Mouse (Mus musculus): ENCODE results near the gene Lce1l.
"Not testable (repeated sequence)": the region's sequence is repeated elsewhere in the genome, so short reads cannot be mapped to it uniquely, and the experiment has no call there.

The Lce1l gene

DNA sequence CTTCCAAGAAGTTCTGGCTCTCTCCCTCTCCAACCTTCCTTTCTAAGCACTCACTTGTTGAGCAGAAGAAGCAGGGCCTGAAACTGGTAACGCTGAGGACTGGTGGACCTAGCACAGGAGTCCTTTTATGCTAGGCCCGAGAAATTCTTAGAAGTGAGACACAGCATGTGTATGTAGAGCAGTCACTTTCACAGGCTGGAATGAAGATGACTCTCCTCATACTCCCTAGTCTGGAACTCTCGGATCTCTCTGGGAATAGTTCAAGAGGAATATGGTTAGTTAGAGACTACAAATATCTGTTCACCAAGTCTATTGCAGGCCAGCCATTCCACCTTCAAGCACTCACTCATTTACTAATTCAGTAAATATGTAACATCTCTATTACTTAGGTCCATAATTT, at the start of gene Lce1l:
Gene Lce1l, minus strand, starts transcription at position 101 of the 400 bp plus-strand sequence.
- DNase-seq (ENCODE audit: low spot score in 2 of 2) = no peak

DNA sequence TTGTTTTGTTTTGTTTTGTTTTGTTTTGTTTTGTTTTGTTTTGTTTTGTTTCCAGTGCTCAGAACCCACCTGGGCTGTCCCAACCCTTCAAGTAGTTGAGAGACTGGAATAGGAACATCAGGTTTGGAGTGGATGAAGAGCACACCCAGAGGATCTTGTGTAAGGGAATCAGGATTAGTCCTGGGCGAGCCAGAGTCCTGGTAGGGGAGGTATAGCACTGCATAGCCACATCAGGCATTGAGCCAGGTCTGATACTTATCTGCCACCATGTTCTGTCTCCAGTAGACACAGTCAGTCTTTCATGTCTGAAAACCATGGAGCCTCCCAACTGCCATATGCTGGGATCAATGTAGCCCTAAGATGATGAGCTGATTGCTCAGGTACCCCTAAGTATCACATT, 43.4 kb upstream of the Lce1l start:
- no peak for DNase-seq (ENCODE audit: low spot score in 2 of 2)

DNA sequence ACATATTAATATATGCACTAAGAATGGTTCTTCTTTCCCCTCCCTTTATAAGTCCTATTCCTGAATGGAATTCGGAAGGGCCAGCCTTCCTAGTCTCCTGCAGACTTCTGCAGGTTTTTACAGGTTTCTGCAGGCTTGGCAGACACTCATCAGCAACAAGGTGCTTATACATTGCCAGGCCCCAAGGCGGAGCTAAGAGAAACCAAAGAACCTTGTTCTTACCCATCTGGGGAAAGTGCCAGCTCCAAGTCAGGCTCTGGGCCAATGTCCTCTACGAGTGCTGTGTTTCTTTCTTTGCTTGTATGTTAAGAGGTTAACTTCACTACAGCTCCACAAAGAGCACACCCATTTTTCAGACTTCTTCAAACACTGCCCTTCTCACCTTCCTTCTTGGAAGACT, 43.0 kb upstream of the Lce1l start:
- DNase-seq (ENCODE audit: low spot score in 2 of 2) = no peak

DNA sequence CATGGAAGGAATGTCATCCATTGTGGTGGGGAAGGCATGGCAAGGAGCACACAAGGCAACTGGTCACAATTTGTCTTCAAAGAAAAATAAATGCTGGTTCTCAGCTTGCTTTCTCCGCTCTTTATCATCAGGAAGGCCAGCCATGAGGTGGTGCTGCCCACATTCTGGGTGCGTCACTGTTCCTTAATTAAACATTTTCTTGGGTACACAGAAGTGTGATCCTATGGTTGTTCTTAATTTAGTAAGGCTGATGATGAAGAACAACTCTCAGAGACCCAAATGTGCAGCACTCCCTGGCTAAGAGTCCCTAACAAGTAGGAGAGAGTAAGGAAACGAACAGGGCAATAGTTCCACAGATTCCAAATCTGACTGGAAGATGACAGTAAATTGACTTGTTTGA, 23.1 kb upstream of the Lce1l start:
- no peak for DNase-seq (ENCODE audit: low spot score in 2 of 2)

DNA sequence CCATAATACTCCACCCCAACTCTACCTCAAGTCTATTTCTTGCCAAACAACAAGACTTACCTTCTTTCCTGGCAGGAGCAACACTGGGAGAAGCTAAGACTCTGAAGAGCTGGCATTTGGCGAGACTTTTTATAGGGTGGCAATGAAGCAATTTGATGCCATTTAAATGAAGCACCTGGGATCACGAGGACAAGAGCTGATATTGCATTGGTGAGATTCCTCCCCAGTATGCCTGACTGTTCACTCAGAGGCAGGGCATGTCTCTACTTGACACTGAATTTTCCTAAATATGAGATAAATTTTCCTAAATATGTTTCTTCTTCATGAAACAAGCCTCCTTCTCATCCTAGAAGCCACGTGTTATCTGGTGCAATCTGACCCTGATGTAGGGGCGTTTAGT, 19.0 kb upstream of the Lce1l start, which contains the start of gene 2310050C09Rik:
Gene 2310050C09Rik, minus strand, starts transcription at position 101 of the 400 bp plus-strand sequence.
- no peak for DNase-seq (ENCODE audit: low spot score in 2 of 2)

DNA sequence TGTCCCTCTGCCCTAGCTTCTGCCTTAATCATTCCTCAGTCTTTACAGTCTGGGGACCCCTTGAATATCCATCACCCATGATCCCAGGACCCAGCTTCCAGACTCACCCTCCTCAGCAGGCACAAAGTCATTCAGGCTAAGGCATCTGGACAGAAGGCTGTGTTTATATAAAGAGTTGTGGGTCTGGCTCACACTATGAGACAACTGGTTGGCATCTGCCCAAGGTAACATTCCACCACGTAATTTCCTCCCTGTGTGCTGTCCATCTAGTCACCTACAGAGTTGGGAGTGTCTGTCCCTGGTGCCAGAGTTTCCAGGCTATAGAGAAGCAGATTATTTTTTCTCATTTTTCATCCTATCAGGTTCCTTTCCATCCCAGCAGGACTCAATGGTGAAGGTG, 24.0 kb downstream of the Lce1l start, which contains the start of gene Kprp:
Gene Kprp, minus strand, starts transcription at position 140 of the 400 bp plus-strand sequence.
- DNase-seq (ENCODE audit: low spot score in 2 of 2) = no peak

DNA sequence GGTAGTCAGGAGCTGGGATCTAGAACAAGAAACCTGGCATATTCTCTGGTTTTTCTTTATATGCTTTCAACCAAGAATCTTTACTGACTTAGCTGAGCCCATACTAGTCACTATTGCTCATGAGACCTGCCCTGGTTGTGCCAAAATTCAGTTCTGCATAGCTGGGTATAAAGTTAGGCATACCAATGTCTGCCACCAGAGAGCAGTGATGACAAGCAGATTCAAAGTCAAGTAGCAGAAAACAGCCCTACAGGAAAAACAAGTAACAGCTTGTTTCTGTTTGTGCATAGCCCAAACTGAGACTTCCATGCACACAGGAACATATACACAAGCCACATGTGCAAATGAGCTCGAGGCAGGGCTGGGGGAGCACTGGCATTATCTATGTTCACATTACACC, 25.3 kb downstream of the Lce1l start:
- no peak for DNase-seq (ENCODE audit: low spot score in 2 of 2)

DNA sequence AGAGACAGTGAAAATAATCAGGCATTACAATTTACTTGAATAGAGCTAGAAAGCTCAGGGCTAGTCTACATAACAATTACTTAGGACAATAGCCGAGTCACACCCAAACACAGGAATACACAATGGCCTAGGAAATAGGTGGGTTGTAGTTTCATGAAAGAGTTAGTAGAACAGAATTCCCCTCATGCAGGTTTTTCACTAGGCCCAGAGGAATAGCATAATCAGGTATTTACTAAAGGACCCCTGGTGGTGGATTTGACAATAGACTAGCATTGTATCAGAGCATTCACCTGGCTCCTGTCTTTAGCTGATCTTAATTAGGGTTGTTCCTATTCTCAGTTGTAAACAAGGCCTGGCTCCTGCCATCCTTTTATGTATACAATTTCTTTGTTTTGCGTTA, 35.0 kb downstream of the Lce1l start:
- not testable (repeated sequence) for DNase-seq (ENCODE audit: low spot score in 2 of 2)

DNA sequence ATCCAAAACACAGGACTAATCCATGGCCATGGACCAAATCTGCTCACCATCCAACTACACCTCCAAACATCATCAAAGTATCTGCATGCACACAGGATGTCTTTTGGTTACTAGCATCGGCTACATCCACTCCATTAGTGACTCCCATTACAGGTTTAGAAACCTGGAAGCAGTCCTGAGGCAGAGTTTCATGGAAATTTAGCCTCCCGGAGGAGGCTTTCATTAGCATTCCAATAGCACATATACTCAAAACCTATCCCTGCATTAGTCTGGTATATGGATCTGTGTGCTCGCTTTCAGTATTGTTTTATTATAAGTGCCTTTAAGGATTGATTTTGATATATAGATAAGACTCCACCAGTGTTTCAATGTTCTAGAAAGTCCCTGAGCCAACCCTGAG, 35.5 kb downstream of the Lce1l start:
- DNase-seq (ENCODE audit: low spot score in 2 of 2) = no peak

DNA sequence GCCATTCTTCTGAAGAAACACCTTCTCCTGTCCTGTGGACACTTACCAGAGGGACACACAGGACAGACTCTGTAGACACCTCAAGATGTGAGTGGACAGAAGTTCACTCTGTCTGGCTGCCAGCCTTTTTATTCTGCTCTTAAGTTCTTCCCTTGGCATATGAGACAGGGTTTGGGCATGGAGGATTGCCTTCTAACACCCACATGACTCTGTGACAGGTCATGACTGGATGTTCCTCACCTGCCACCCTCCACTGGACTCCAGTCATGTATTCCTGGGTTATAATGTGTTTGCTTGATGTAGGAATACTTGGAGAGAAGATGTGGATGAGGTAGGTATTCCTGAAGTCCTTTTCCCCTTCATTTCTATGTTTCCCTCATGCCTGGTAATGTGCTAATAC, 43.3 kb downstream of the Lce1l start, which contains the start of gene Lce1k:
Gene Lce1k, minus strand, starts transcription at position 101 of the 400 bp plus-strand sequence.
- no peak for DNase-seq (ENCODE audit: low spot score in 2 of 2)

All from urinary bladder, postnatal 4 days (tissue).